Mouse (Mus musculus) embryonic fibroblast, embryonic 13.5 days (primary cell): ENCODE results near the gene Pfdn2. TPM values are rescaled to one million over a fixed set of nuclear protein-coding genes. Genes with fewer than 3 reads are reported as not detected.
A peak's percentile ranks its signal among the peaks of the same experiment; 100 is the strongest.
"Not testable (repeated sequence)": the region's sequence is repeated elsewhere in the genome, so short reads cannot be mapped to it uniquely, and the experiment has no call there.

Experiments used
- H3K27ac ChIP-seq: 2 replicates; pipeline ENCODE4 v1.5.1; 2012; ENCODE audit warnings: low read length, control low read depth, inconsistent platforms; ENCODE audit not compliant: insufficient read depth
- H3K4me1 ChIP-seq: 2 replicates; pipeline ENCODE4 v1.6.1; 2011; ENCODE audit warnings: low read length; ENCODE audit not compliant: control insufficient read depth, insufficient read depth
- H3K4me3 ChIP-seq: 2 replicates; pipeline ENCODE4 v1.5.1; 2011; ENCODE audit warnings: mild to moderate bottlenecking, control low read depth, low read length; ENCODE audit not compliant: insufficient read depth
- CTCF ChIP-seq: IDR thresholded peaks from 2 replicates; pipeline ENCODE4 v1.5.1; 2011; ENCODE audit warnings: mild to moderate bottlenecking, control low read depth, low read length, moderate library complexity, borderline replicate concordance; ENCODE audit not compliant: insufficient read depth
- POLR2A ChIP-seq: IDR thresholded peaks from 2 replicates; pipeline ENCODE4 v1.6.1; 2011; ENCODE audit warnings: low read depth, mild to moderate bottlenecking, control low read depth, low read length, moderate library complexity
- polyA plus RNA-seq: library from polyadenylated mRNA; stranded (reverse); fragments of >200 nt; gene quantifications from 2 replicates; pipeline ENCODE4 v1.2.4, GENCODE M21; 2011; ENCODE audit warnings: low read depth; ENCODE audit not compliant: missing spikeins, insufficient read length

Gene Pfdn2
- polyA plus RNA-seq: 97.0 and 103 TPM in 2 replicates

DNA sequence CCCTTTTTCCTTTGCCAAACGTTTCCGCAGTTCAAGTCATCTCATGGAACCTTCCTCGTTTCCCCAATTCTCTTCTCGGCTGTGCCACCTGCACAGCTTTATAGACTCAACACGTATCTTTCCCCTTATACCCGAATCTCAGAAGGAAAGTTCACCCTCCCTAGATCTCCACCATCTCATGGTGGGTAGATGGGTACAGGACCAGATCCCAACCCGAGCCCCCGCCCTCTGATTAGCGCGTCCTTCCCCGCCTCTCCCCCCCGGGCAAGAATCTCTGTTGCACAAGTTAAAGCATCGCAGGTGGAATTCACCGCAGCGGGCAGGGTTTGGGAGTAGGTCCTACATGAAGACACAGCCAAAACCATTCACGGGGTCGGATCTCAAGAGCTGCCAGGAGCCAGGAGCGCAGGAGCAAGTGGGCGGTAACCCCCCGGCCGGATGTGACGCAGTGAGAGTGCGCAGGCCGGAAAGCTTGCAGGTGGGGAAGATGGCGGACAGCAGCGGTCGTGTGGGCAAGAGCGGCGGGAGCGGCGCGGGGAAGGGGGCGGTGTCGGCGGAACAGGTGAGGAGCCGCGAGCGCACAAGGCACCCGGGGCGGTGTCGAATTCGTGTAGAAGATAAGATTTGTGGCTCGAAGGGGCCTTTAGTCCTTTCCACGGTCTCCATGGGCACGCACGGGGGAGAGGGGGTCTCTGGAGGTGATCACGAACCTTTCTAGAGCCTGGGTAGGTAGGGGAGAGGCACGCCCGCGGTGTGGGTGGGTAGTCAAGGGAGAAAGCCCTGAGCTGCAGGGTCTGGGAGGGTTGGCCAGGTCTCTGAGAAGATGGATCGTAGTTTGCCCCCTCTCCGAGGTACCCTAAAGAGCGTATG, at the start of gene Pfdn2, which contains the start of gene Nit1:
TSS of gene Pfdn2 (plus strand) at position 446 of the 870 bp plus-strand sequence.
TSS of gene Nit1 (minus strand) at position 422 of the 870 bp plus-strand sequence.
- peak within 1 kb of the TSS; percentile 24; the same call in 1 of the 2 replicates for H3K27ac ChIP-seq
- H3K4me3 ChIP-seq: peak within 1 kb of the TSS; percentile 91
- peak; percentile 93 for TF ChIP-seq POLR2A
- TF ChIP-seq CTCF: no peak
- H3K4me1 ChIP-seq: 0 out of 2 replicates have a peak, but pooled peaks cover 7% of the 10 kb centered on the region

DNA sequence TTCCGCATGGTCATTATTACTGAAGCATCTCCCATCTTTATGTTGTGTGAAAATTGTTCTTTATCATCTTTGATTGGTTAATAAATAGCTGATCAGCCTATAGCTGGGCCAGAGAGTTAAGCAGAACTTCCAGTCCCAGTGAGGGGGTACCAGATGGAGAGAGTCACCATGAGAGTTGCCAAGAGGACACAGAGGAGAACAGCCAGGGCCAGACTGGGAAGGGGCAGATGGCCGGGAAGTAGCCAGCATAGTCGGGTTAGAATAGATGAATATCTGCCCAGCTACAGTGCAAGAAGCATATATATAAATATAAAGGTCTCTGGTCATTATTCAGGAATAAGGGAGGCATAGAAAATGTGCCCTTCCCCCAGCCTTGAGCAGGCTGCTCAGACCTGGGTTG, 47.2 kb upstream of the Pfdn2 start:
- H3K4me3 ChIP-seq: no peak overlapping the region
- H3K27ac ChIP-seq: no peak overlapping the region
- no peaks in the 10 kb centered on the region; the same call in 1 of the 2 replicates for H3K4me1 ChIP-seq
- TF ChIP-seq POLR2A: no peak
- TF ChIP-seq CTCF: no peak

DNA sequence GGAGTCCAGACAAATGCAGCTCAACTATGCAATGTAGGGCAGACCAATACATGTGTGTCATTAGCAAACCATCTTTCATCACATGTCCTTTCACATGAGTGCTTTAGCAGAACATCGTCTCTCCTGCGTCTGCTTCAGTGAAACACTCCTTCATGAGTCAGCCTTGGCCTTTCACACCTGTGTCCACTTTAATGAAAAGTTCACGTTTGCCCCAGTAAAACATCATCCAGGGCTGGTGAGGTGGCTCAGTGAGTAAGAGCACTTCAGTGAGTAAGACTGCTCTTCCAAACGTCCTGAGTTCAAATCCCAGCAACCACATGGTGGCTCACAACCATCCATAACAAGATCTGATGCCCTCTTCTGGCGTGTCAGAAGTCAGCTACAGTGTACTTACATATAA, 39.3 kb upstream of the Pfdn2 start:
- H3K4me1 ChIP-seq: not testable (repeated sequence)

DNA sequence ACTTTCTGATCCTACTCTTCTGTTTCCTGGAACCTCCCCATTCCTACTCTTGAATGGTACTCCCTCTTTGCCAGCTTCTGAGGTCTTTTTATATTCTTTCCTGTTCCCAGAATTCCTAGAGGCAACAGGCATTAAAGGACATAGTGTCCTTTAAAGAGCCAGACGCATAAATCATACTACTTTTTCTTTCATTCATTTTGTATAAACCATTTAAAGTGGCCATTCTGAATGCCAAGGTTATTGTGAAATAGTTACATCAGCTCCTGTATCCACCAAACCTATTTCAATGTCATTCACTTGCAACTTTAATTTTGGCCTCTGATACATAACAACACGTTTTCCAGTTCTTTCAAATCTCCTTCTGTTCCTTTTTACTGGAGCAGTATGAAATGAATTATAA, 36.1 kb upstream of the Pfdn2 start:
- Histone ChIP-seq H3K4me1 (no peaks in the 10 kb centered on the region), H3K4me3 (no peak overlapping the region), H3K27ac (no peak overlapping the region)
- TF ChIP-seq POLR2A (no peak), CTCF (no peak)

More for the DNA sequence above, 39.3 kb upstream of the Pfdn2 start:
- H3K27ac ChIP-seq, H3K4me3 ChIP-seq: not testable (repeated sequence)

DNA sequence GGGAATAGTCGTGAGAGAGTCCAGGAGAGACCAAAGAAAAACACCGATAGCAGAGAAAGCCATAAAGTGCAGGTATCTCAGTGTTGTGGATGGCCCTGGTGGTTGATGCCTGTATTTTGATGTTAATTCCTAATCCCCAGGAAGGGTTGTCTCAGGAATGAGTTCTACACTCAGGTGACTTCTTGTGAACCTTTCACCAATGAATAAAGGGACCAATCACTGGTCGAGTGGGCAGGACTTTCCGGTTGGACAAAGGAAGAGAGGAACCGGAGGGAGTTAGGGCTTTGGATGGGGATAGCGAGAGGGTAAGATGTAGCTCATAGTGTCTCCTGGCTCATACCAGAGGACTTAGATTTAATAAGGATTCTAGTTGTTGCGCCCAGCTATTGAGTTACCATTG, 25.7 kb upstream of the Pfdn2 start:
- TF ChIP-seq POLR2A (no peak), CTCF (no peak)
- Histone ChIP-seq H3K4me3 (no peak overlapping the region), H3K27ac (no peak overlapping the region), H3K4me1 (no peaks in the 10 kb centered on the region)

DNA sequence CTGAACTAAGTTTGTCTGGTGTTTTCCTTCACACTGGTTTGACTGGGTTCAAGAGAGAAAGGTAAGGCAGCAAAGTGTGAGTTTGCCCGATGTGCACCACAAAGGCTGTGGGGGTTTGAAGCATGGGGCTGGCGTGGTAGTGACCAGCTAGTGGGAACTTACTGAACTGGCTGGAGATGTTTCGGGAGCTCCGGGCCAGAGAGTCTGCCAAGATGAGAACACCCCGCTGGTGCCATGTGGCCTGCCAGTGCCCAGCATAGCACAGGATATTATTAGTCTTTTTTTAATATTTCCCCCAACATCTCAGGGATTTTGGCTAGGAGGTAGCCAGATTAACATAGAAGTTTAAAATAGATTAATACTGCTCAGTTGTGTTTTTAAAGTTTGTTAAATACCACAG, 25.3 kb upstream of the Pfdn2 start:
- H3K4me3 ChIP-seq: no peak overlapping the region
- TF ChIP-seq POLR2A (no peak), CTCF (no peak)
- H3K4me1 ChIP-seq: no peaks in the 10 kb centered on the region
- no peak overlapping the region for H3K27ac ChIP-seq

DNA sequence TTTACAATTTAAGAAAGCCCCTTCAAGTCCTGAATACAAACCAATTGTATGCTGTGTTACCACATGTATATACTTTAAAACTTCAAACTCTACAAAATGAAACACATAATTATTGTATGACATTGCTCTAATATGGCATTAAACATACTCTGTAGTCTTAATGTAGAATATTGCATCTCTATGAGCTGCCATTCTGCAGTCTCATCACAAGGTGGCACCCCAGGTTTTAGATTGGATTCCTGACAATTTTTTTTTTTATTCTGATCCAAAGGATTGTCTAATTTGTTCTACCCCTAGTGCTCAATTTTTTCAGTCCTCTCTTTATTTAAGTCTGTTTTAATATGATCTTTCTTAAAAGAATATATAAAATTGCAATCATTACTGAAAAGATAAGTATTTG, 24.1 kb upstream of the Pfdn2 start:
- TF ChIP-seq CTCF: no peak
- no peak for TF ChIP-seq POLR2A
- Histone ChIP-seq H3K4me1 (no peaks in the 10 kb centered on the region), H3K4me3 (no peak overlapping the region), H3K27ac (no peak overlapping the region)

DNA sequence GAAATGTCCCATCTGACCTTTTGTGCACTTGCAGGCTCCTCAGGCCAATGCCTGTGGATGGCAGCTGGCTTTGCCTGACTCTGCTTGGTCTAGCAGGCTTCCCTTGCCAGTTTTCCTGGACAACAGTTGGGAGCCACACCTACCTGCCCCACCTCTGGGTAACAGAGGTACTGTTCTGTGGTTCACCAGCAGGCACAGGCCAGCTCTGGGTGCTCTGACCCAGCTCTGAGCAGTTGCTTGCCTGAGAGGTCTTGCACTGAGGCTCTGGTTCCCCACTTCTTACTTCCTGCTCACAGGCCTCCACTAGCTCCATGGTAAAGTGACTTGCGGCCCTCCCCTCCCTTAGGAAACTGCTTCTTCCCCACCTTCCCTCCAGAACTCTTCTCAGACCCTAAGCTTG, 23.5 kb upstream of the Pfdn2 start:
- Histone ChIP-seq H3K4me1 (no peaks in the 10 kb centered on the region), H3K4me3 (no peak overlapping the region), H3K27ac (no peak overlapping the region)
- TF ChIP-seq CTCF (no peak), POLR2A (no peak)

DNA sequence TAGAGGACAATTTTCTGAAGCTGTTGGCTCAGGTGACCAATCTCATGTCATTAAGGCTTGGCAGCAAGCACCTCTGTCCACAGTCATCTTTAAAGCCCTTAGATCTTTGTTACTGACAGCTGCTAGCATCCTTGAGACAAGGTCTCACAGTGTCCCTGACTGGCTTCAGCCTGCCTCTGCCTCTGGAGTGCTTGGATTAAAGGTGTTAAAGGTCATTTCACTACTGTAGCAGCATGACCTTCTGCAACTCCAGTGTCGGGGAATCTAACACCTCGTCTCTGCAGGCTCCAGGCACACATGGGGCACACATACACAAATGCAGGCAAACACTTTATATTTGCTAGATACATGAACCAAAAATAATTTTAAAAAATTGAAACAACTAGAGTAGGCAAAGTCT, 19.9 kb upstream of the Pfdn2 start:
- TF ChIP-seq CTCF (no peak), POLR2A (no peak)
- H3K4me1 ChIP-seq: peaks cover 5% of the 10 kb centered on the region; the same call in 1 of the 2 replicates
- no peak overlapping the region for H3K4me3 ChIP-seq
- H3K27ac ChIP-seq: no peak overlapping the region

DNA sequence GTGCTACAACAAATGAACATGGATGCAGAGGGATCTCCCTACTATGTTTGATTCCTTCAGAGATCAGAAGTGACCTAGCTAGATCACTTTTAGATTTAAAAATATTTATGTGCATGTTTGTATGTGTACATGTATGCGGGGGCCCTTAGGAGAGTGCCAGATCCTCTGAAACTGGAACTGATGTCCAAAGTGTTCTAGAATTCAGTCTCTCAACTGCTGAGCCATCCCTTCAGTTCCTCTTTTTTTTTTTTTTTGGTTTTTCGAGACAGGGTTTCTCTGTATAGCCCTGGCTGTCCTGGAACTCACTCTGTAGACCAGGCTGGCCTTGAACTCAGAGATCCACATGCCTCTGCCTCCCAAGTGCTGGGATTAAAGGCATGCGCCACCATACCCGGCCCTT, 18.9 kb upstream of the Pfdn2 start:
- H3K4me3 ChIP-seq, H3K4me1 ChIP-seq, H3K27ac ChIP-seq: not testable (repeated sequence)
